Mouse (Mus musculus) heart, embryonic 13.5 days (tissue): ENCODE measurements around the gene Dnm2. TPM values are rescaled to one million over a fixed set of nuclear protein-coding genes. Genes with fewer than 3 reads are reported as not detected.
"Not testable (repeated sequence)": the region's sequence is repeated elsewhere in the genome, so short reads cannot be mapped to it uniquely, and the experiment has no call there.

ENCODE experiments used
- ATAC-seq: fragments of 200-750 bp; cut with Nextera tagmentation; 2 replicates; pipeline ENCODE4 v1.8.0; 2017; ENCODE audit warnings: moderate TSS enrichment; ENCODE audit not compliant: insufficient number of reproducible peaks, low FRiP score, low TSS enrichment; ENCODE audit errors: extremely low read depth
- H3K27ac ChIP-seq: fragments of 300-500 bp; sonication (generic); replicated peaks from 2 replicates; pipeline ENCODE4 v1.5.1; 2015; ENCODE audit warnings: moderate library complexity, mild to moderate bottlenecking, inconsistent platforms
- H3K27me3 ChIP-seq: fragments of 300-500 bp; sonication (generic); replicated peaks from 2 replicates; pipeline ENCODE4 v1.6.1; 2015; ENCODE audit warnings: mild to moderate bottlenecking, inconsistent platforms
- H3K36me3 ChIP-seq: fragments of 300-500 bp; sonication (generic); 2 replicates; pipeline ENCODE4 v1.6.1; 2015; ENCODE audit warnings: mild to moderate bottlenecking, inconsistent platforms
- H3K4me1 ChIP-seq: fragments of 300-500 bp; sonication (generic); 2 replicates; pipeline ENCODE4 v1.6.1; 2015; ENCODE audit warnings: inconsistent platforms
- H3K4me2 ChIP-seq: fragments of 300-500 bp; sonication (generic); 2 replicates; pipeline ENCODE4 v1.6.1; 2015; ENCODE audit warnings: inconsistent platforms, mild to moderate bottlenecking, moderate library complexity
- H3K4me3 ChIP-seq: fragments of 300-500 bp; sonication (generic); 2 replicates; pipeline ENCODE4 v1.5.1; 2015; ENCODE audit warnings: moderate library complexity, mild to moderate bottlenecking, inconsistent platforms
- H3K9ac ChIP-seq: fragments of 300-500 bp; sonication (generic); 2 replicates; pipeline ENCODE4 v1.6.1; 2015; ENCODE audit warnings: inconsistent platforms, mild to moderate bottlenecking, moderate library complexity
- H3K9me3 ChIP-seq: fragments of 300-500 bp; sonication (generic); 2 replicates; pipeline ENCODE4 v1.6.1; 2016; ENCODE audit warnings: inconsistent platforms
- WGBS: fragments of 180-500 bp; shearing (Covaris S2); methylation state at CpG from one replicate; pipeline ENCODE4 v1.1.7; 2015; ENCODE audit warnings: mixed read lengths; 5-methylcytosine and 5-hydroxymethylcytosine counted together
- polyA plus RNA-seq: library from polyadenylated mRNA; unstranded; fragments of >200 nt; fragmentation: Nextera tagmentation; extraction: Ambion mirVana; gene quantifications from 2 replicates; pipeline ENCODE4 v1.2.1, GENCODE M21; 2015

Dnm2 gene
- polyA plus RNA-seq, 1 experiment from 2014 or later: 67.6 TPM

GRCm38 (mm10) chr9:21456930-21457634 lies 32.4 kb downstream of the Dnm2 start:
- Histone ChIP-seq H3K4me2 (no peak overlapping the region), H3K4me1 (peaks cover 32% of the 10 kb centered on the region), H3K9ac (no peak overlapping the region), H3K4me3 (no peak overlapping the region), H3K27ac (no peak overlapping the region), H3K36me3 (peaks cover 29% of the 10 kb centered on the region), H3K27me3 (no peaks in the 10 kb centered on the region), H3K9me3 (no peaks in the 10 kb centered on the region)
- ATAC-seq: no peak
- WGBS: 81% methylated on average over 10 of the region's 10 CpGs

- no peak for ATAC-seq
Observed at GRCm38 (mm10) chr9:21458821-21459220, 34.1 kb downstream of the Dnm2 start.

GRCm38 (mm10) chr9:21460400-21460940 lies 35.8 kb downstream of the Dnm2 start:
- Histone ChIP-seq H3K27ac (no peak overlapping the region), H3K36me3 (peaks cover 35% of the 10 kb centered on the region)
- WGBS: 98% methylated on average over 3 of the region's 3 CpGs

More at GRCm38 (mm10) chr9:21458821-21459220, 34.1 kb downstream of the Dnm2 start:
- no peaks in the 10 kb centered on the region for H3K27me3 ChIP-seq
- H3K9ac ChIP-seq: no peak overlapping the region
- no peak overlapping the region for H3K4me3 ChIP-seq
- H3K36me3 ChIP-seq: peaks cover 29% of the 10 kb centered on the region
- no peaks in the 10 kb centered on the region for H3K9me3 ChIP-seq
- H3K4me1 ChIP-seq: peaks cover 37% of the 10 kb centered on the region
- H3K27ac ChIP-seq: no peak overlapping the region
- 71% methylated on average over 3 of the region's 3 CpGs for WGBS
- no peak overlapping the region for H3K4me2 ChIP-seq

GRCm38 (mm10) chr9:21463138-21463590 lies 38.5 kb downstream of the Dnm2 start:
- Histone ChIP-seq H3K27ac (peak overlapping the region; percentile 89), H3K4me3 (no peak overlapping the region), H3K9me3 (no peaks in the 10 kb centered on the region), H3K27me3 (no peaks in the 10 kb centered on the region), H3K4me2 (peak overlapping the region; percentile 40), H3K36me3 (peaks cover 53% of the 10 kb centered on the region), H3K9ac (peak overlapping the region; percentile 54), H3K4me1 (peaks cover 28% of the 10 kb centered on the region)
- ATAC-seq: peak; percentile 57; the same call in 1 of the 2 replicates
- WGBS: 15% methylated on average over 5 of the region's 5 CpGs

More at GRCm38 (mm10) chr9:21460400-21460940, 35.8 kb downstream of the Dnm2 start:
- Histone ChIP-seq H3K9me3 (no peaks in the 10 kb centered on the region), H3K9ac (no peak overlapping the region), H3K4me1 (peaks cover 32% of the 10 kb centered on the region), H3K27me3 (no peaks in the 10 kb centered on the region), H3K4me2 (no peak overlapping the region), H3K4me3 (no peak overlapping the region)
- ATAC-seq: no peak

GRCm38 (mm10) chr9:21463766-21464564 lies 39.3 kb downstream of the Dnm2 start:
- Histone ChIP-seq H3K9me3 (no peaks in the 10 kb centered on the region), H3K4me1 (peaks cover 28% of the 10 kb centered on the region), H3K4me3 (no peak overlapping the region), H3K27me3 (no peaks in the 10 kb centered on the region), H3K27ac (peak overlapping the region; percentile 89), H3K9ac (peak overlapping the region; percentile 54), H3K36me3 (peaks cover 53% of the 10 kb centered on the region), H3K4me2 (peak overlapping the region; percentile 40; the same call in 1 of the 2 replicates)
- WGBS: 79% methylated on average over 3 of the region's 3 CpGs
- ATAC-seq: no peak

- H3K36me3 ChIP-seq: peaks cover 53% of the 10 kb centered on the region
- 84% methylated on average over 7 of the region's 7 CpGs for WGBS
- not testable (repeated sequence) for H3K27me3 ChIP-seq, ATAC-seq, H3K27ac ChIP-seq, H3K9me3 ChIP-seq, H3K4me2 ChIP-seq, H3K9ac ChIP-seq, H3K4me3 ChIP-seq
- peaks cover 28% of the 10 kb centered on the region for H3K4me1 ChIP-seq
Observed at GRCm38 (mm10) chr9:21464565-21464928, 39.8 kb downstream of the Dnm2 start.

- Histone ChIP-seq H3K9ac (no peak overlapping the region), H3K4me3 (no peak overlapping the region), H3K4me2 (no peak overlapping the region), H3K27ac (no peak overlapping the region), H3K9me3 (no peaks in the 10 kb centered on the region), H3K36me3 (peaks cover 91% of the 10 kb centered on the region), H3K27me3 (no peaks in the 10 kb centered on the region), H3K4me1 (no peaks in the 10 kb centered on the region)
- no peak for ATAC-seq
- WGBS: 86% methylated on average over 20 of the region's 20 CpGs
Observed at GRCm38 (mm10) chr9:21469032-21470024, 44.6 kb downstream of the Dnm2 start.

- 81% methylated on average over 4 of the region's 4 CpGs for WGBS
- ATAC-seq: no peak
- Histone ChIP-seq H3K27ac (no peak overlapping the region), H3K27me3 (no peaks in the 10 kb centered on the region), H3K36me3 (peaks cover 97% of the 10 kb centered on the region), H3K4me2 (no peak overlapping the region), H3K9ac (no peak overlapping the region), H3K4me1 (no peaks in the 10 kb centered on the region), H3K4me3 (no peak overlapping the region), H3K9me3 (peaks cover 3% of the 10 kb centered on the region; the same call in 1 of the 2 replicates)
Observed at GRCm38 (mm10) chr9:21472913-21473312, 48.2 kb downstream of the Dnm2 start.

- Histone ChIP-seq H3K4me3 (no peak overlapping the region), H3K4me1 (no peaks in the 10 kb centered on the region; the same call in 1 of the 2 replicates), H3K4me2 (no peak overlapping the region), H3K27ac (no peak overlapping the region), H3K9me3 (peaks cover 4% of the 10 kb centered on the region; the same call in 1 of the 2 replicates), H3K27me3 (no peaks in the 10 kb centered on the region), H3K9ac (no peak overlapping the region), H3K36me3 (peaks cover 99% of the 10 kb centered on the region)
- no peak for ATAC-seq
- 94% methylated on average over 6 of the region's 6 CpGs for WGBS
Observed at GRCm38 (mm10) chr9:21477707-21478106, 53.0 kb downstream of the Dnm2 start.

- Histone ChIP-seq H3K4me2 (no peak overlapping the region), H3K27ac (0 out of 2 replicates have a peak overlapping the region, but pooled peaks have one; percentile 9), H3K27me3 (no peaks in the 10 kb centered on the region), H3K4me1 (peaks cover 9% of the 10 kb centered on the region; the same call in 1 of the 2 replicates), H3K4me3 (no peak overlapping the region), H3K36me3 (peaks cover 96% of the 10 kb centered on the region), H3K9ac (no peak overlapping the region), H3K9me3 (no peaks in the 10 kb centered on the region)
- WGBS: 77% methylated on average over 4 of the region's 4 CpGs
- ATAC-seq: no peak
Observed at GRCm38 (mm10) chr9:21484065-21484464, 59.4 kb downstream of the Dnm2 start.
